Mouse (Mus musculus) kidney, adult 2 months (tissue): ENCODE data around the gene D8Ertd738e. TPM values are rescaled to one million over a fixed set of nuclear protein-coding genes. Genes with fewer than 3 reads are reported as not detected.
A peak's percentile ranks its signal among the peaks of the same experiment; 100 is the strongest.

Source experiments
- DNase-seq: peaks from one replicate; pipeline ENCODE4 v3.0.0; 2021
- H3K27ac ChIP-seq: fragments of 200-500 bp; 2 replicates; pipeline ENCODE4 v1.5.1; 2012; ENCODE audit warnings: low read depth, low read length, control low read depth, inconsistent platforms; ENCODE audit not compliant: insufficient read depth
- H3K27me3 ChIP-seq: fragments of 200-500 bp; replicated peaks from 2 replicates; pipeline ENCODE4 v1.6.1; 2012; ENCODE audit warnings: mild to moderate bottlenecking, moderate library complexity, low read length, inconsistent platforms; ENCODE audit not compliant: control insufficient read depth, insufficient read depth
- H3K36me3 ChIP-seq: fragments of 200-500 bp; 2 replicates; pipeline ENCODE4 v1.6.1; 2012; ENCODE audit warnings: mild to moderate bottlenecking, moderate library complexity, low read length, inconsistent platforms; ENCODE audit not compliant: control insufficient read depth, insufficient read depth
- H3K4me1 ChIP-seq: fragments of 200-500 bp; 2 replicates; pipeline ENCODE4 v1.6.1; 2011; ENCODE audit warnings: low read length; ENCODE audit not compliant: control insufficient read depth, insufficient read depth
- H3K4me3 ChIP-seq: fragments of 200-500 bp; 2 replicates; pipeline ENCODE4 v1.5.1; 2011; ENCODE audit warnings: mild to moderate bottlenecking, low read depth, low read length, control low read depth; ENCODE audit not compliant: insufficient read depth
- CTCF ChIP-seq: fragments of 200-500 bp; conservative IDR thresholded peaks from 2 replicates; pipeline ENCODE4 v1.5.1; 2011; ENCODE audit warnings: low read depth, mild to moderate bottlenecking, control low read depth, low read length, moderate library complexity, mixed read lengths; ENCODE audit not compliant: insufficient read depth, insufficient read length
- POLR2A ChIP-seq: fragments of 200-500 bp; IDR thresholded peaks from one replicate; pipeline ENCODE4 v1.6.1; 2011; ENCODE audit warnings: low read depth, low read length, control low read depth
- WGBS: fragments of 180-500 bp; shearing (Covaris S2); methylation state at CpG from one replicate; pipeline ENCODE4 v1.1.7; 2018; 5-methylcytosine and 5-hydroxymethylcytosine counted together
- polyA plus RNA-seq: library from polyadenylated mRNA; depleted of rRNA; stranded (reverse); fragments of >200 nt; gene quantifications from 2 replicates; pipeline ENCODE4 v1.2.3, GENCODE M21; 2012

Gene D8Ertd738e
- polyA plus RNA-seq, 1 experiment: 246 TPM

DNA sequence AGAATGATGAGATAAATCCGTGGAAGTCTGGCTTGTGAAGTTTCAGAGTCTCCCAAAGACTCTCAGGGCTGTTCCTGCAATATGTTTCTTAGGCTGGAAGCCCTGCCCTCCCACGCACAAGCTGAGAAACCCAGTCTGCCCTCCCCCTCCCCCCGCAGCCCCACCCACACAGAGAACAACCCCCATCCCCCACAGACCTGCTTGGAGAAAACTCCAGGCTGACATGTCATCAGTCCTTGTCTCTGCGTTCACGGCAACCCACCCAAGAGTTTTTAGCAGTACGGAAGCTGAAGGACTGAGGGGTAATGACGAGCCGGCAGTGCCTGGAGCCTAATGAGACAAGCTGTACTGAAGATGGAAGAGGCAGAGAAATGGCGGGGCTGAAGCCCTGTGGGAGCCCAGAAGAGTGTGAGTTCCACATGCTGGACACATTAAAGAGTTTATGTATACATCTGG lies 35.1 kb upstream of the D8Ertd738e start:
- TF ChIP-seq POLR2A: no peak
- TF ChIP-seq CTCF: no peak
- H3K4me1 ChIP-seq: no peaks in the 10 kb centered on the region
- DNase-seq: no peak
- H3K27me3 ChIP-seq: no peaks in the 10 kb centered on the region
- 13% methylated on average over 9 of the region's 9 CpGs for WGBS
- no peaks in the 10 kb centered on the region for H3K36me3 ChIP-seq
- peak overlapping the region; percentile 54 for H3K4me3 ChIP-seq
- no peak overlapping the region for H3K27ac ChIP-seq

DNA sequence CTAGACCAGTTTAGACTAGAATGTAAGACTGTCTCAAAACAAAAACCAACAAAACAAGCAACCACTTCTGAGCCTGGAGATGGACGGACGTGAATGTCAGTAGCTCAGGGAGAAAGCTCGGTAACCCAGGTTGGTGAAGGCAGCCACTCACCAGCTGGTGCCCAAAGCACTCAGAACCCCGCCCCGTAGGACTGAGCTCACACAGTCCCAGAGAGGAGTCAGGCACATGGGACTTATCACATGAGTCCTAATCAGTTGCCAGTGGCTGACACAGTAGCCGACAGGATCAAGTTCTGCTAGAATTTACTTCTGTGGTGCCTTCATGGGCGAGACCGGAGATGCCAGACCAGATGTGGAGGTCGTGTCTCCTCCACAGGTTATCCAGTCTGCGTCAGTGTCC lies 31.3 kb upstream of the D8Ertd738e start:
- H3K4me3 ChIP-seq: no peak overlapping the region
- no peak overlapping the region for H3K27ac ChIP-seq
- H3K27me3 ChIP-seq: no peaks in the 10 kb centered on the region
- DNase-seq: no peak
- TF ChIP-seq POLR2A: no peak
- no peak for TF ChIP-seq CTCF
- H3K36me3 ChIP-seq: no peaks in the 10 kb centered on the region
- 62% methylated on average over 10 of the region's 10 CpGs for WGBS
- H3K4me1 ChIP-seq: no peaks in the 10 kb centered on the region

DNA sequence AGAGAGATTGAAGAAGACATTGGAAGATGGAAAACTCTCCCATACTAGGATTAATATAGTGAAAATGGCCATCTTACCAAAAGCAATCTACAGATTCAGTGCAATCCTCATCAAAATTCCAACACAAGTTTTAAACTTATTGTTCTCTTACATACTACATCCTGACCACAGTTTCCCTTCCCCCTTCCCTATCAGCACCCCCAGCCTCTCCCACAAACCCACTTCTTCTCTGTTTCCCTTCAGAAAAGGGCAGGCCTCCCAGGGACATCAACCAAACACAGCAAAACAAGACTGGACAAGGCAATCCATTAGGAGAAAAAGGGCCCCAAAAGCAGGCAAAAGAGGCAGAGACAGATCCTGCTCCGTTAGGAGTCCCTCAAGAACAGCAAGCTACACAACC lies 26.9 kb upstream of the D8Ertd738e start:
- DNase-seq: no peak
- no peak overlapping the region for H3K4me3 ChIP-seq
- no peak for TF ChIP-seq POLR2A
- TF ChIP-seq CTCF: no peak
- H3K27me3 ChIP-seq: no peaks in the 10 kb centered on the region
- H3K36me3 ChIP-seq: no peaks in the 10 kb centered on the region
- 79% methylated on average over 1 of the region's 1 CpGs for WGBS
- H3K4me1 ChIP-seq: no peaks in the 10 kb centered on the region
- H3K27ac ChIP-seq: no peak overlapping the region

DNA sequence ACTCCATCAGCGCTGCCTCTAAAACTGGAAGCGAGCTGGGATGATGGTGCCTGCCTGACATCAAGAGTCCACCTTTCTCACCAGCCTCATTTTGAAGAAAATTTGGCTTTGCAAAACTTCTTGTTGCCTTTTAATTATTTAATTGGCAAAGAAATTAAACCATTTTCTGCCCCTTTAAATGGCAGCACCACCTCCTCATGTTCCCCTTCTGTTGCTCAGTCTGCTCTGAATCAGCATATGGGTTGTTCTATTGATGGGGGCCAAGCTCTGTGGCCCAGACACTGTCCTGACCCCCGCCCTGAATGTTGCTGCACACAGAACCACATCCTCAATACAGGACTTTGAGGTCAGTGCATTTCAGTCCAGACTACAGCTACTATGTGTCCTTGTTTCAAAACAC lies 24.4 kb upstream of the D8Ertd738e start:
- no peak overlapping the region for H3K4me3 ChIP-seq
- no peak overlapping the region for H3K27ac ChIP-seq
- no peak for TF ChIP-seq POLR2A
- no peak for TF ChIP-seq CTCF
- 83% methylated on average over 3 of the region's 3 CpGs for WGBS
- no peak for DNase-seq
- peaks cover 3% of the 10 kb centered on the region; the same call in 1 of the 2 replicates for H3K4me1 ChIP-seq
- H3K27me3 ChIP-seq: no peaks in the 10 kb centered on the region
- H3K36me3 ChIP-seq: no peaks in the 10 kb centered on the region

GRCm38 (mm10) chr8:84272302-84272701 lies 22.8 kb upstream of the D8Ertd738e start:
- Histone ChIP-seq H3K4me3 (no peak overlapping the region), H3K4me1 (peaks cover 3% of the 10 kb centered on the region; the same call in 1 of the 2 replicates), H3K36me3 (no peaks in the 10 kb centered on the region), H3K27ac (no peak overlapping the region), H3K27me3 (no peaks in the 10 kb centered on the region)
- WGBS: 83% methylated on average over 4 of the region's 4 CpGs
- DNase-seq: no peak
- TF ChIP-seq POLR2A (no peak), CTCF (no peak)

GRCm38 (mm10) chr8:84269950-84270773 lies 20.6 kb upstream of the D8Ertd738e start, which contains the start of gene Ccdc130:
Gene Ccdc130 (minus strand): TSS chr8:84270380.
- peak within 1 kb of the TSS; percentile 100 for H3K4me3 ChIP-seq
- H3K36me3 ChIP-seq: no peaks in the 10 kb centered on the region
- WGBS: under 1% methylated on average over 44 of the region's 44 CpGs
- no peaks in the 10 kb centered on the region for H3K27me3 ChIP-seq
- TF ChIP-seq CTCF (no peak), POLR2A (peak; percentile 83)
- DNase-seq: peak; percentile 100
- peak within 1 kb of the TSS; percentile 82 for H3K27ac ChIP-seq
- H3K4me1 ChIP-seq: peaks cover 3% of the 10 kb centered on the region; the same call in 1 of the 2 replicates

DNA sequence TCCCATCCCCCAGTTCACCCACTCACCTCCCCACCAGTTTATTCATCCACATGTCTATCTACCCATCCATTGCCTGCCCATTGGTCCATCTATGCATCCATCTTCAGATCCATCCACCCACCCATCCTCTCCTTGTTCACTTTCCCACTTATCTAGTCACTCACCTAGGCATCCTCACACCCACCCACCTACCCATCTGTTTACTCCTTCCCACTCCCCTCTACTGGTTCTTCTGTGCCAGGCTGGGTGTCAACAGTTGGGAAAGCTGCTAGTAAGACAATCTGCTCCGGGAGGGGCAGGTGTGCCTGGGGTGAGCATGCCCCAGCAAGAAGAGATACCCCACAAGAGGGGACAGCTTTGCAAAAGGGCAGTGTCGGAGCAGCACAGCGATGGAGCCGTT lies 11.6 kb upstream of the D8Ertd738e start:
- 95% methylated on average over 4 of the region's 4 CpGs for WGBS
- no peak for TF ChIP-seq CTCF
- no peak for TF ChIP-seq POLR2A
- no peak overlapping the region for H3K4me3 ChIP-seq
- peaks cover 3% of the 10 kb centered on the region for H3K4me1 ChIP-seq
- H3K27me3 ChIP-seq: no peaks in the 10 kb centered on the region
- no peak for DNase-seq
- H3K27ac ChIP-seq: no peak overlapping the region
- no peaks in the 10 kb centered on the region for H3K36me3 ChIP-seq
